Mouse (Mus musculus): Measurements from ENCODE around the gene Sdhc. TPM values are rescaled to one million over a fixed set of nuclear protein-coding genes. Genes with fewer than 3 reads are reported as not detected.
A peak's percentile ranks its signal among the peaks of the same experiment; 100 is the strongest.

Sdhc gene
- polyA plus RNA-seq, 1 experiment, result 272 TPM

GRCm38 (mm10) chr1:171111781-171112575 lies 38.4 kb downstream of the Sdhc start:
- DNase-seq (ENCODE audit: low read depth), result peak; percentile 73
- TF ChIP-seq CTCF (IDR thresholded peaks at IDR 0.05; ENCODE audit: borderline replicate concordance, extremely low read depth, insufficient read depth, insufficient read length) (no peak), POLR2A (IDR thresholded peaks at IDR 0.05; ENCODE audit: borderline replicate concordance, extremely low read depth, insufficient read depth, insufficient read length, poor library complexity, severe bottlenecking) (no peak)

GRCm38 (mm10) chr1:171111020-171111780 lies 39.2 kb downstream of the Sdhc start:
- TF ChIP-seq CTCF (IDR thresholded peaks at IDR 0.05; ENCODE audit: borderline replicate concordance, extremely low read depth, insufficient read depth, insufficient read length) (peak; percentile 99), POLR2A (IDR thresholded peaks at IDR 0.05; ENCODE audit: borderline replicate concordance, extremely low read depth, insufficient read depth, insufficient read length, poor library complexity, severe bottlenecking) (no peak)
- peak; percentile 98 for DNase-seq (ENCODE audit: low read depth)

DNA sequence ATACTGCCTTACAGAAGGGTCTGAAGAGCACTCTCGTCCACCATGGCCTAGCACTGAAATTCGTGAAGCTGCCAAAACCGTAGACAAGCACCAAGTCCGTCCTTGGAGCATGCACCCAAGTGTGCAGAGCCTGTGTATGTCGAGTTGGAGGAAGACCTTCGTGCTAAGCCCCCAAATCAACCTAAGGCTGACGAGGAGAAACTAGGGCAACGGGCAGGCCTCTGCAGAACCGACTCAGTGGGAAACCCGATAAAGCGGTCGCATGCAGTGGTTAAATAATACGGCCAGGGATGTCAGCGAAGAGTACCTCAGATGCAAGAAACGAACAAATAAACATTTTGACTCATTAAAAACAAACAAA lies 39.8 kb downstream of the Sdhc start:
- TF ChIP-seq CTCF (IDR thresholded peaks at IDR 0.05; ENCODE audit: borderline replicate concordance, extremely low read depth, insufficient read depth, insufficient read length), result no peak
- no peak for TF ChIP-seq POLR2A (IDR thresholded peaks at IDR 0.05; ENCODE audit: borderline replicate concordance, extremely low read depth, insufficient read depth, insufficient read length, poor library complexity, severe bottlenecking)
- DNase-seq (ENCODE audit: low read depth), result no peak

DNA sequence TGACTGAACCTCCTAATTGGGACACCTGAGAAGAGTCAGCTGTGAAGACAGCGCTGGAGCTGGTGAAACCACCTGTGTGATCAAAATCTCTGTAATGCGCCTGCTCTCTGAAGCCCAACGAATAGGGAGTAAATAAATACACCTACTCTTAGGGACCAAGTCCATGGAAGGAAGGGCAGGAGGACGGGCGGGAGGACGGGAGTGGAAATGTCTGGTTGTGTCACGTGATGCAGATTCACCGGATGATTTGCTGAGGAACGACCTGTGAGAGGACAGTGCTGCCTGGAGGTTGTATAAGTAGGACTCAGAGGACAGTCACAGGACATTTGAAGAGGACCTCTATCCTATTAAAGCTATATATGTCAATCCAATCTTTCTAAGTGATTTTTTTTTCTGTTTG lies 40.8 kb downstream of the Sdhc start:
- no peak for DNase-seq (ENCODE audit: low read depth)
- no peak for TF ChIP-seq POLR2A (IDR thresholded peaks at IDR 0.05; ENCODE audit: borderline replicate concordance, extremely low read depth, insufficient read depth, insufficient read length, poor library complexity, severe bottlenecking)
- no peak for TF ChIP-seq CTCF (IDR thresholded peaks at IDR 0.05; ENCODE audit: borderline replicate concordance, extremely low read depth, insufficient read depth, insufficient read length)

DNA sequence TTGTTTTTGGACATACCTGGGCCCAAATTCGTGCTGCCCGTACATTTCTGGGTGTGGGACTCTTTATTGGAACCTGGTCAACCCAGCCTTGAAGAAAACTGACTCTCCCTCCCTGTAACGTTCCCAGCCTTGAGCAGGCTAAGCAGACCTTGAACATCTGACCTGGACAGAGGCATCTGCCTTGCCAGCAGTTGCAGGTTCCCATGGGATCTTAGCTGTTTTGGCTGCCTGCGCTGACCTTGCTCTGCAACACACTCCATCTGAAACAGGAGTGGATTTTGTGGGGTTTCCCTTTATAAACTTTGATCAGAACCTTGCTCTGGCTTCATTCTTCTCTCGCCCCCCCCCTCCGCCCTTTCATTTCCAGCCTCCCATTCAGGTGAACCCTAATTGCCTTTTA lies 45.2 kb downstream of the Sdhc start:
- no peak for TF ChIP-seq POLR2A (IDR thresholded peaks at IDR 0.05; ENCODE audit: borderline replicate concordance, extremely low read depth, insufficient read depth, insufficient read length, poor library complexity, severe bottlenecking)
- TF ChIP-seq CTCF (IDR thresholded peaks at IDR 0.05; ENCODE audit: borderline replicate concordance, extremely low read depth, insufficient read depth, insufficient read length), result no peak
- no peak for DNase-seq (ENCODE audit: low read depth)

- no peak for DNase-seq (ENCODE audit: low read depth)
Observed at GRCm38 (mm10) chr1:171103179-171103840, 47.1 kb downstream of the Sdhc start.

DNA sequence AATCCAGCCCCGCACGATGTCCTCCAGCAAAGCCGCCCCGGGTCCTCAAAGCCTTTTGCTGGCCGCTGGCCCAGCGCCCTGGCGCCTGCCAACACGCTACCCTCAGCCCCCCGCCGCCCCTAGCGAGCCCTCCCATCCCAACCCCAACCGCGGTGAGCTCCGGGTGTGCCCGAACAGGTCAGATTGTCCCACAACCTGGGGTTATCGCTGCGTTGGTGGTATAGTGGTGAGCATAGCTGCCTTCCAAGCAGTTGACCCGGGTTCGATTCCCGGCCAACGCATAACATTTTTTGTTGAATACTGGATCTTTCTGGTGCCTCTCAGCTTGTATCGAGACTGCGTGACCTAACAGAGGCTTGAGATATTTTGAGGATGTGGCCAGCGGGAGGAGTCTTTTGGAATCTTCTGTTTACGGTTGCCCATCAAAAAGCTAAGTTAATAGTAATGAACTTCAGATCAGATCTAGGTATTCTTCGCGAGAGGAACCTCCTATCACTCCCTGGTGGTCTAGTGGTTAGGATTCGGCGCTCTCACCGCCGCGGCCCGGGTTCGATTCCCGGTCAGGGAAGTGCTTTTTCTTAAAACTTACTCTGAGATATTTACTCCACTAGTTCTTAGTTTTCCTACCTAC lies 47.7 kb downstream of the Sdhc start:
- no peak for TF ChIP-seq CTCF (IDR thresholded peaks at IDR 0.05; ENCODE audit: borderline replicate concordance, extremely low read depth, insufficient read depth, insufficient read length)
- TF ChIP-seq POLR2A (IDR thresholded peaks at IDR 0.05; ENCODE audit: borderline replicate concordance, extremely low read depth, insufficient read depth, insufficient read length, poor library complexity, severe bottlenecking), result no peak
- peak; percentile 91 for DNase-seq (ENCODE audit: low read depth)

More at GRCm38 (mm10) chr1:171103179-171103840, 47.1 kb downstream of the Sdhc start:
- TF ChIP-seq POLR2A (IDR thresholded peaks at IDR 0.05; ENCODE audit: borderline replicate concordance, extremely low read depth, insufficient read depth, insufficient read length, poor library complexity, severe bottlenecking) (no peak), CTCF (IDR thresholded peaks at IDR 0.05; ENCODE audit: borderline replicate concordance, extremely low read depth, insufficient read depth, insufficient read length) (no peak)

GRCm38 (mm10) chr1:171101733-171102546 lies 48.5 kb downstream of the Sdhc start:
- TF ChIP-seq POLR2A (IDR thresholded peaks at IDR 0.05; ENCODE audit: borderline replicate concordance, extremely low read depth, insufficient read depth, insufficient read length, poor library complexity, severe bottlenecking), result no peak
- no peak for TF ChIP-seq CTCF (IDR thresholded peaks at IDR 0.05; ENCODE audit: borderline replicate concordance, extremely low read depth, insufficient read depth, insufficient read length)

DNA sequence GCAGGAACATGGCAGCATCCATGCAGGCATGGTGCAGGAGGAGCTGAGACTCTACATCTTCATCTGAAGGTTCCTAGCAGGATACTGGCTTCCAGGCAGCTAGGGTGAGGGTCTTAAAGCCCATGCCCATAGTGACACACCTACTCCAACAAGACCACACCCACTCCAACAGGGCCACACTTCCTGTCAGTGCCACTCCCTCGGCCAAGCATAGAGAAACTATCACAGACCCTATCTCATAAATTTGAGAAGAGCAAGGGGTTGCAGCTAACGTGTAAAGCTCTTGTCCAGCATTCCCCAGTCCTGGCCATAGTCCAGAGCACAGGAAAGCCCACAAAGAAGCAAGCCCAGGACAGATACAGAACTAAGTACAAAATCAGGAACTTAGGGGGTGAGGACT lies 49.4 kb downstream of the Sdhc start:
- TF ChIP-seq POLR2A (IDR thresholded peaks at IDR 0.05; ENCODE audit: borderline replicate concordance, extremely low read depth, insufficient read depth, insufficient read length, poor library complexity, severe bottlenecking), result no peak
- no peak for TF ChIP-seq CTCF (IDR thresholded peaks at IDR 0.05; ENCODE audit: borderline replicate concordance, extremely low read depth, insufficient read depth, insufficient read length)
- DNase-seq (ENCODE audit: low read depth), result no peak

More at GRCm38 (mm10) chr1:171101733-171102546, 48.5 kb downstream of the Sdhc start:
- peak; percentile 92 for DNase-seq (ENCODE audit: low read depth)

GRCm38 (mm10) chr1:171097612-171098011 lies 52.8 kb downstream of the Sdhc start:
- TF ChIP-seq CTCF (IDR thresholded peaks at IDR 0.05; ENCODE audit: borderline replicate concordance, extremely low read depth, insufficient read depth, insufficient read length) (no peak), POLR2A (IDR thresholded peaks at IDR 0.05; ENCODE audit: borderline replicate concordance, extremely low read depth, insufficient read depth, insufficient read length, poor library complexity, severe bottlenecking) (no peak)
- DNase-seq (ENCODE audit: low read depth), result no peak

All from brain, embryonic 14.5 days (tissue).